ENCODE assay signal across 31 mouse cellular contexts in genomic region chr1:82992093-82992492, GRCm38 (mm10). TPM values are rescaled to one million over a fixed set of nuclear protein-coding genes. Genes with fewer than 3 reads are reported as not detected.
DNase-seq lines count a peak whose midpoint lies in the region; ATAC-seq lines count a peak whose summit lies in the region.
"Had no signal": no experiment of that assay in that cellular context is flagged by ENCODE, and none has a peak within 500 bp of the region (broad histone marks: within the 10 kb centered on the region; RNA-seq: fewer than 3 reads in every experiment).

No protein-coding gene starts in this region.

- H3K27ac ChIP-seq in kidney, embryonic 14.5 days (ENCODE audit: low read depth, low read length): no peak overlapping the region
- H3K27ac ChIP-seq in heart, embryonic 12.5 days (ENCODE audit: poor library complexity, severe bottlenecking): no peak overlapping the region
- no peak overlapping the region for H3K27ac ChIP-seq in midbrain, embryonic 11.5 days (ENCODE audit: low read depth, low read length)
- H3K27ac ChIP-seq: embryonic facial prominence, embryonic 10.5 days; forebrain, embryonic 15.5 days; heart, embryonic 15.5 days; hindbrain, embryonic 14.5 days; left cerebral cortex, adult 2 months; liver, embryonic 15.5 days; macrophage; stomach, embryonic 15.5 days had no signal

- no peaks in the 10 kb centered on the region for H3K9me3 ChIP-seq in kidney, embryonic 14.5 days (ENCODE audit: control insufficient read depth, low read length)
- H3K9me3 ChIP-seq in heart, embryonic 12.5 days (replicated peaks): no peaks in the 10 kb centered on the region
- H3K9me3 ChIP-seq in midbrain, embryonic 11.5 days (ENCODE audit: control insufficient read depth, low read length): no peaks in the 10 kb centered on the region
- H3K9me3 ChIP-seq: embryonic facial prominence, embryonic 10.5 days; forebrain, embryonic 15.5 days; heart, embryonic 15.5 days; liver, embryonic 15.5 days; stomach, embryonic 15.5 days had no signal

- no peak overlapping the region for H3K9ac ChIP-seq in kidney, embryonic 14.5 days (ENCODE audit: low read depth, low read length)
- no peak overlapping the region for H3K9ac ChIP-seq in heart, embryonic 12.5 days
- no peak overlapping the region for H3K9ac ChIP-seq in midbrain, embryonic 11.5 days (ENCODE audit: low read length)
- H3K9ac ChIP-seq: forebrain, embryonic 15.5 days; heart, embryonic 15.5 days; hindbrain, embryonic 14.5 days; liver, embryonic 15.5 days; stomach, embryonic 15.5 days had no signal

- H3K36me3 ChIP-seq in kidney, embryonic 14.5 days (ENCODE audit: control insufficient read depth, insufficient read depth, low read length): no peaks in the 10 kb centered on the region
- no peaks in the 10 kb centered on the region for H3K36me3 ChIP-seq in heart, embryonic 12.5 days
- no peaks in the 10 kb centered on the region for H3K36me3 ChIP-seq in midbrain, embryonic 11.5 days (ENCODE audit: control insufficient read depth, insufficient read depth, low read length)
- H3K36me3 ChIP-seq: embryonic facial prominence, embryonic 10.5 days; forebrain, embryonic 15.5 days; heart, embryonic 15.5 days; liver, embryonic 15.5 days; stomach, embryonic 15.5 days had no signal

- no peak overlapping the region for H3K4me3 ChIP-seq in kidney, embryonic 14.5 days (ENCODE audit: low read length)
- H3K4me3 ChIP-seq in heart, embryonic 12.5 days: no peak overlapping the region
- H3K4me3 ChIP-seq in midbrain, embryonic 11.5 days (ENCODE audit: low read depth, low read length): no peak overlapping the region
- H3K4me3 ChIP-seq: embryonic facial prominence, embryonic 10.5 days; forebrain, embryonic 15.5 days; heart, embryonic 15.5 days; left cerebral cortex, adult 2 months; liver, embryonic 15.5 days; stomach, embryonic 15.5 days had no signal

- H3K4me1 ChIP-seq in kidney, embryonic 14.5 days (ENCODE audit: control insufficient read depth, insufficient read depth, low read length): no peaks in the 10 kb centered on the region
- H3K4me1 ChIP-seq in heart, embryonic 12.5 days (replicated peaks): peaks cover 4% of the 10 kb centered on the region; the same call in 1 of the 2 replicates
- no peaks in the 10 kb centered on the region for H3K4me1 ChIP-seq in midbrain, embryonic 11.5 days (ENCODE audit: control insufficient read depth, insufficient read depth, low read length)
- H3K4me1 ChIP-seq: embryonic facial prominence, embryonic 10.5 days; forebrain, embryonic 15.5 days; liver, embryonic 15.5 days; stomach, embryonic 15.5 days had no signal

- H3K27me3 ChIP-seq in kidney, embryonic 14.5 days (ENCODE audit: control insufficient read depth, insufficient read depth, low read length): no peaks in the 10 kb centered on the region
- H3K27me3 ChIP-seq in heart, embryonic 12.5 days (replicated peaks): no peaks in the 10 kb centered on the region
- H3K27me3 ChIP-seq in midbrain, embryonic 11.5 days (ENCODE audit: control insufficient read depth, insufficient read depth, low read length): no peaks in the 10 kb centered on the region
- H3K27me3 ChIP-seq: forebrain, embryonic 15.5 days; heart, embryonic 15.5 days; liver, embryonic 15.5 days; stomach, embryonic 15.5 days had no signal

- WGBS in kidney, embryonic 14.5 days: 66% methylated on average over 6 of the region's 6 CpGs
- 82% methylated on average over 6 of the region's 6 CpGs for WGBS in heart, embryonic 12.5 days
- 86% methylated on average over 6 of the region's 6 CpGs for WGBS in midbrain, embryonic 11.5 days

- DNase-seq in kidney, adult 11 months: peak; percentile 78
- DNase-seq in kidney, adult 9 months: peak; percentile 88
- DNase-seq in kidney, postnatal 25 days: peak; percentile 66 to 86
- DNase-seq in layer of hippocampus, postnatal 25 days (ENCODE audit: extremely low spot score in 1 of 2, low spot score in 1 of 2): no peak
- no peak for DNase-seq in midbrain, embryonic 11.5 days (ENCODE audit: low spot score, missing footprints)
- DNase-seq: cerebellum, adult 11-12 months; cerebellum, postnatal 10 days; heart, adult 11 months; heart, postnatal 36 days; layer of hippocampus, adult 9-11 months; thymus, adult 18-20 months; thymus, postnatal 4 days had no signal

- ATAC-seq in kidney, embryonic 14.5 days (ENCODE audit: low FRiP score, low TSS enrichment): no peak
- no peak for ATAC-seq in heart, embryonic 12.5 days (ENCODE audit: insufficient number of reproducible peaks, low FRiP score)
- ATAC-seq in midbrain, embryonic 11.5 days (ENCODE audit: low FRiP score): no peak
- ATAC-seq: forebrain, embryonic 15.5 days; inflammation-experienced regulatory T-cells, adult 6 months had no signal

- H3K4me2 ChIP-seq in kidney, embryonic 14.5 days (replicated peaks; ENCODE audit: low read depth, low read length): no peak overlapping the region
- H3K4me2 ChIP-seq in heart, embryonic 12.5 days: no peak overlapping the region
- no peak overlapping the region for H3K4me2 ChIP-seq in midbrain, embryonic 11.5 days
- H3K4me2 ChIP-seq: forebrain, embryonic 15.5 days; heart, embryonic 15.5 days; hindbrain, embryonic 14.5 days; liver, embryonic 15.5 days; stomach, embryonic 15.5 days had no signal

RNA-seq across cellular contexts. Expression of gene Gm47959, which starts 8.3 kb away (rescaled TPM):
- not detected in 2 replicates for polyA plus RNA-seq in kidney, embryonic 14.5 days (2014; fragmentation: Nextera tagmentation; extraction: Ambion mirVana)
- total RNA-seq in layer of hippocampus, postnatal 25 days (2021): not detected
- polyA plus RNA-seq in heart, embryonic 12.5 days (2016; fragmentation: Nextera tagmentation; extraction: Ambion mirVana): not detected in 2 replicates
- polyA plus RNA-seq in midbrain, embryonic 11.5 days (2014; fragmentation: Nextera tagmentation; extraction: Ambion mirVana): not detected in 2 replicates
- total RNA-seq: adrenal gland, postnatal 4 days; gastrocnemius, adult 8-10 months; heart, postnatal 36 days; left cerebral cortex, adult 2 months; left cerebral cortex, postnatal 36 days; midbrain, postnatal 0 days had no signal
- polyA plus RNA-seq: cortical plate, adult 2 months; embryonic facial prominence, embryonic 10.5 days; forebrain, embryonic 15.5 days; heart, embryonic 15.5 days; hindbrain, embryonic 14.5 days; inflammation-experienced regulatory T-cells, adult 6 months; limb, embryonic 14.5 days; liver, embryonic 15.5 days; lung, embryonic 16.5 days; macrophage; midbrain, postnatal 0 days; neural tube, embryonic 14.5 days; stomach, embryonic 15.5 days had no signal

RNA-seq across cellular contexts. Expression of gene Gm47955, which starts 32.0 kb away (rescaled TPM):
- not detected in 2 replicates for polyA plus RNA-seq in kidney, embryonic 14.5 days (2014; fragmentation: Nextera tagmentation; extraction: Ambion mirVana)
- not detected for total RNA-seq in layer of hippocampus, postnatal 25 days (2021)
- polyA plus RNA-seq in heart, embryonic 12.5 days (2016; fragmentation: Nextera tagmentation; extraction: Ambion mirVana): not detected in 2 replicates
- not detected in 2 replicates for polyA plus RNA-seq in midbrain, embryonic 11.5 days (2014; fragmentation: Nextera tagmentation; extraction: Ambion mirVana)
- total RNA-seq: adrenal gland, postnatal 4 days; gastrocnemius, adult 8-10 months; heart, postnatal 36 days; left cerebral cortex, adult 2 months; left cerebral cortex, postnatal 36 days; midbrain, postnatal 0 days had no signal
- polyA plus RNA-seq: cortical plate, adult 2 months; embryonic facial prominence, embryonic 10.5 days; forebrain, embryonic 15.5 days; heart, embryonic 15.5 days; hindbrain, embryonic 14.5 days; inflammation-experienced regulatory T-cells, adult 6 months; limb, embryonic 14.5 days; liver, embryonic 15.5 days; lung, embryonic 16.5 days; macrophage; midbrain, postnatal 0 days; neural tube, embryonic 14.5 days; stomach, embryonic 15.5 days had no signal

RNA-seq across cellular contexts. Expression of gene Gm7544, which starts 36.3 kb away (rescaled TPM):
- not detected in 2 replicates for polyA plus RNA-seq in kidney, embryonic 14.5 days (2014; fragmentation: Nextera tagmentation; extraction: Ambion mirVana)
- not detected for total RNA-seq in layer of hippocampus, postnatal 25 days (2021)
- not detected in 2 replicates for polyA plus RNA-seq in heart, embryonic 12.5 days (2016; fragmentation: Nextera tagmentation; extraction: Ambion mirVana)
- not detected in 2 replicates for polyA plus RNA-seq in midbrain, embryonic 11.5 days (2014; fragmentation: Nextera tagmentation; extraction: Ambion mirVana)
- total RNA-seq: adrenal gland, postnatal 4 days; gastrocnemius, adult 8-10 months; heart, postnatal 36 days; left cerebral cortex, adult 2 months; left cerebral cortex, postnatal 36 days; midbrain, postnatal 0 days had no signal
- polyA plus RNA-seq: cortical plate, adult 2 months; embryonic facial prominence, embryonic 10.5 days; forebrain, embryonic 15.5 days; heart, embryonic 15.5 days; hindbrain, embryonic 14.5 days; inflammation-experienced regulatory T-cells, adult 6 months; limb, embryonic 14.5 days; liver, embryonic 15.5 days; lung, embryonic 16.5 days; macrophage; midbrain, postnatal 0 days; neural tube, embryonic 14.5 days; stomach, embryonic 15.5 days had no signal

RNA-seq across cellular contexts. Expression of gene Slc19a3, which starts 46.2 kb away (rescaled TPM):
- polyA plus RNA-seq in kidney, embryonic 14.5 days (2014; fragmentation: Nextera tagmentation; extraction: Ambion mirVana): 0.74 and 1.4 TPM in 2 replicates
- 1 to 10 TPM; 2.3 TPM for total RNA-seq in layer of hippocampus, postnatal 25 days (2021)
- 2.3 and 2.7 TPM in 2 replicates for polyA plus RNA-seq in heart, embryonic 12.5 days (2016; fragmentation: Nextera tagmentation; extraction: Ambion mirVana)
- 0.33 and 0.83 TPM in 2 replicates for polyA plus RNA-seq in midbrain, embryonic 11.5 days (2014; fragmentation: Nextera tagmentation; extraction: Ambion mirVana)
- polyA plus RNA-seq: inflammation-experienced regulatory T-cells, adult 6 months; macrophage had no signal

RNA-seq across cellular contexts. Expression of gene A030003K21Rik, which starts 48.9 kb away (rescaled TPM):
- not detected in 2 replicates for polyA plus RNA-seq in kidney, embryonic 14.5 days (2014; fragmentation: Nextera tagmentation; extraction: Ambion mirVana)
- total RNA-seq in layer of hippocampus, postnatal 25 days (2021): not detected
- not detected in 2 replicates for polyA plus RNA-seq in heart, embryonic 12.5 days (2016; fragmentation: Nextera tagmentation; extraction: Ambion mirVana)
- not detected in 2 replicates for polyA plus RNA-seq in midbrain, embryonic 11.5 days (2014; fragmentation: Nextera tagmentation; extraction: Ambion mirVana)
- total RNA-seq: adrenal gland, postnatal 4 days; gastrocnemius, adult 8-10 months; heart, postnatal 36 days; left cerebral cortex, adult 2 months; left cerebral cortex, postnatal 36 days; midbrain, postnatal 0 days had no signal
- polyA plus RNA-seq: cortical plate, adult 2 months; embryonic facial prominence, embryonic 10.5 days; forebrain, embryonic 15.5 days; heart, embryonic 15.5 days; hindbrain, embryonic 14.5 days; inflammation-experienced regulatory T-cells, adult 6 months; liver, embryonic 15.5 days; lung, embryonic 16.5 days; macrophage; midbrain, postnatal 0 days; neural tube, embryonic 14.5 days; stomach, embryonic 15.5 days had no signal

Comparison
In these comparisons a context has a peak if more than half of its experiments do, and no peak if none do; other contexts are left out.
1. DNase-seq: peak in kidney, adult 11 months (single experiment), kidney, adult 9 months (single experiment) and kidney, postnatal 25 days (2 of 2); none in layer of hippocampus, postnatal 25 days (0 of 2) and midbrain, embryonic 11.5 days (single experiment).